In the genomic region with DNA sequence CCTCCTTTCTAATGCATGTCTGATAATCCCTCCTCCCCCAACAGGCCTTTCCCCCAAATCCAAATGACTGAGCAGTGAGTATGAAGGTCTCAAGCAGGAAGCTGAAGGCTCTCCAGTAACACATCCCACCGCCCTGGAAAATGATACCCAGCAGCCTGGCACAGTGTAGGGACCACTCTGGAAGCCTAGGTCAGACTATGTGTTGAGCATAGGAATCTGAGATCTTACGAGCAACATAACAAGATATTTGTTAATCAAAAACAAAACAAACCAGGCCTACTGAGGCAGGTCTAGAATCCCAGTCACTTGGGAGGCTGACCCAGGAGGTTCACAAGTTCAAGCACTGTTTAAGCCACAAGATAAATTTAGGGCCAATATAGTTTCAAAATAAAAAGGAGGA, we compare ENCODE assay signal across 10 mouse cellular contexts. TPM values are rescaled to one million over a fixed set of nuclear protein-coding genes. Genes with fewer than 3 reads are reported as not detected.
DNase-seq lines count a peak whose midpoint lies in the region; ATAC-seq and TF ChIP-seq lines count a peak whose summit lies in the region.
"Had no signal": no experiment of that assay in that cellular context is flagged by ENCODE, and none has a peak within 500 bp of the region (broad histone marks: within the 10 kb centered on the region; RNA-seq: fewer than 3 reads in every experiment).

No protein-coding gene starts in this region.

- no peak overlapping the region for H3K27ac ChIP-seq in layer of hippocampus, adult 2 months
- no peak overlapping the region for H3K27ac ChIP-seq in forebrain, embryonic 11.5 days (ENCODE audit: low read depth, low read length)
- H3K27ac ChIP-seq in limb, embryonic 10.5 days: no peak overlapping the region
- no peak overlapping the region for H3K27ac ChIP-seq in neural tube, embryonic 12.5 days

- no peak overlapping the region for H3K9ac ChIP-seq in forebrain, embryonic 11.5 days (ENCODE audit: low read length)
- 0 out of 2 replicates have a peak overlapping the region, but pooled peaks have one; percentile 100 for H3K9ac ChIP-seq in neural tube, embryonic 12.5 days

- H3K27me3 ChIP-seq in forebrain, embryonic 11.5 days (ENCODE audit: control insufficient read depth, insufficient read depth, low read length): no peaks in the 10 kb centered on the region
- H3K27me3 ChIP-seq in limb, embryonic 10.5 days (ENCODE audit: low read depth, poor library complexity, severe bottlenecking): no peaks in the 10 kb centered on the region
- no peaks in the 10 kb centered on the region for H3K27me3 ChIP-seq in neural tube, embryonic 12.5 days (replicated peaks)

- TF ChIP-seq CTCF in layer of hippocampus, adult 2 months (conservative IDR thresholded peaks at IDR 0.05): no peak

- H3K4me3 ChIP-seq in layer of hippocampus, adult 2 months: peak overlapping the region; percentile 92
- H3K4me3 ChIP-seq in forebrain, embryonic 11.5 days (ENCODE audit: low read depth, low read length): peak overlapping the region; percentile 100
- H3K4me3 ChIP-seq in limb, embryonic 10.5 days: peak overlapping the region; percentile 100
- H3K4me3 ChIP-seq in neural tube, embryonic 12.5 days: peak overlapping the region; percentile 98

- no peaks in the 10 kb centered on the region for H3K36me3 ChIP-seq in forebrain, embryonic 11.5 days (ENCODE audit: control insufficient read depth, insufficient read depth, low read length)
- H3K36me3 ChIP-seq in limb, embryonic 10.5 days: peaks cover 26% of the 10 kb centered on the region
- H3K36me3 ChIP-seq in neural tube, embryonic 12.5 days: no peaks in the 10 kb centered on the region

- H3K9me3 ChIP-seq in forebrain, embryonic 11.5 days (ENCODE audit: control insufficient read depth, low read length): no peaks in the 10 kb centered on the region
- no peaks in the 10 kb centered on the region for H3K9me3 ChIP-seq in limb, embryonic 10.5 days (replicated peaks)
- no peaks in the 10 kb centered on the region for H3K9me3 ChIP-seq in neural tube, embryonic 12.5 days

- WGBS in forebrain, embryonic 11.5 days: 98% methylated on average over 2 of the region's 2 CpGs
- 94% methylated on average over 2 of the region's 2 CpGs for WGBS in limb, embryonic 10.5 days
- 97% methylated on average over 2 of the region's 2 CpGs for WGBS in neural tube, embryonic 12.5 days

- DNase-seq in layer of hippocampus, adult 2 months (ENCODE audit: low spot score in 2 of 2): no peak
- DNase-seq in layer of hippocampus, postnatal 25 days (ENCODE audit: extremely low spot score in 1 of 2, low spot score in 1 of 2): no peak
- DNase-seq in forebrain, embryonic 11.5 days (ENCODE audit: low spot score): no peak
- no peak for DNase-seq in limb, embryonic 10.5 days (ENCODE audit: low spot score)
- DNase-seq in cerebellum, adult 11-12 months: no peak
- no peak for DNase-seq in adrenal gland, postnatal 25 days
- DNase-seq in embryo, embryonic 10 days (ENCODE audit: low spot score): no peak
- DNase-seq: gastrocnemius, postnatal 10 days; lung, postnatal 10 days had no signal

- no peaks in the 10 kb centered on the region for H3K4me1 ChIP-seq in forebrain, embryonic 11.5 days (replicated peaks; ENCODE audit: control insufficient read depth, insufficient read depth, low read length)
- peaks cover 12% of the 10 kb centered on the region for H3K4me1 ChIP-seq in limb, embryonic 10.5 days
- peaks cover 18% of the 10 kb centered on the region for H3K4me1 ChIP-seq in neural tube, embryonic 12.5 days

- ATAC-seq in forebrain, embryonic 11.5 days (replicated peaks; ENCODE audit: low FRiP score): no peak
- no peak for ATAC-seq in neural tube, embryonic 12.5 days (ENCODE audit: low FRiP score, low read depth)

- H3K4me2 ChIP-seq in forebrain, embryonic 11.5 days (ENCODE audit: low read depth, low read length, severe bottlenecking): peak overlapping the region; percentile 67
- peak overlapping the region; percentile 71 for H3K4me2 ChIP-seq in neural tube, embryonic 12.5 days (replicated peaks)

RNA-seq across cellular contexts. Expression of a gene that starts 2.0 kb away (rescaled TPM):
- 10 to 100 TPM; 89.0 to 91.6 TPM for total RNA-seq in layer of hippocampus, adult 2 months (2021)
- 100 to 1,000 TPM in 1 of 2 experiments, 10 to 100 TPM in 1; 97.1 to 109 TPM for total RNA-seq in layer of hippocampus, postnatal 25 days (2021)
- 88.6 and 98.6 TPM in 2 replicates for polyA plus RNA-seq in forebrain, embryonic 11.5 days (2014; fragmentation: Nextera tagmentation; extraction: Ambion mirVana)
- 58.7 and 62.0 TPM in 2 replicates for polyA plus RNA-seq in limb, embryonic 10.5 days (2016; fragmentation: Nextera tagmentation; extraction: Ambion mirVana)
- polyA plus RNA-seq in neural tube, embryonic 12.5 days (2016; fragmentation: Nextera tagmentation; extraction: Ambion mirVana): 115 and 137 TPM in 2 replicates
- total RNA-seq in adrenal gland, postnatal 25 days (2021): 44.2 and 59.3 TPM in 2 replicates

RNA-seq across cellular contexts. Expression of a gene that starts 9.7 kb away (rescaled TPM):
- total RNA-seq in layer of hippocampus, adult 2 months (2021): not detected
- not detected for total RNA-seq in layer of hippocampus, postnatal 25 days (2021)
- polyA plus RNA-seq in forebrain, embryonic 11.5 days (2014; fragmentation: Nextera tagmentation; extraction: Ambion mirVana): not detected in 2 replicates
- polyA plus RNA-seq in limb, embryonic 10.5 days (2016; fragmentation: Nextera tagmentation; extraction: Ambion mirVana): not detected in 2 replicates
- not detected in 2 replicates for polyA plus RNA-seq in neural tube, embryonic 12.5 days (2016; fragmentation: Nextera tagmentation; extraction: Ambion mirVana)
- total RNA-seq in adrenal gland, postnatal 25 days (2021): not detected in 2 replicates
- total RNA-seq: gastrocnemius, postnatal 10 days had no signal

RNA-seq across cellular contexts. Expression of a gene that starts 21.9 kb away (rescaled TPM):
- under 1 TPM; 0.15 to 0.20 TPM for total RNA-seq in layer of hippocampus, adult 2 months (2021)
- under 1 TPM; 0.07 to 0.16 TPM for total RNA-seq in layer of hippocampus, postnatal 25 days (2021)
- polyA plus RNA-seq in forebrain, embryonic 11.5 days (2014; fragmentation: Nextera tagmentation; extraction: Ambion mirVana): not detected in 2 replicates
- not detected in 2 replicates for polyA plus RNA-seq in limb, embryonic 10.5 days (2016; fragmentation: Nextera tagmentation; extraction: Ambion mirVana)
- not detected in 2 replicates for polyA plus RNA-seq in neural tube, embryonic 12.5 days (2016; fragmentation: Nextera tagmentation; extraction: Ambion mirVana)
- total RNA-seq in adrenal gland, postnatal 25 days (2021): not detected in 2 replicates
- total RNA-seq: gastrocnemius, postnatal 10 days had no signal
